Mouse (Mus musculus): ENCODE results near the gene Aamp. TPM values are rescaled to one million over a fixed set of nuclear protein-coding genes. Genes with fewer than 3 reads are reported as not detected.
A peak's percentile ranks its signal among the peaks of the same experiment; 100 is the strongest.
"Not testable (repeated sequence)": the region's sequence is repeated elsewhere in the genome, so short reads cannot be mapped to it uniquely, and the experiment has no call there.

Gene Aamp
- total RNA-seq (2021): 100 to 1,000 TPM; 140 to 143 TPM
- long read RNA-seq, experiment 1, transcript Aamp-202 (11 exons, 1,756 nt): minor isoform, 20 of 317 reads
- long read RNA-seq, experiment 1, transcript Aamp-201 (11 exons, 1,817 nt): major isoform, 252 of 317 reads
- long read RNA-seq, experiment 1, partial matches to known transcripts: 10 of 317 reads
- long read RNA-seq, experiment 1, other reads (novel, unspliced or antisense): 35 of 317 reads
- long read RNA-seq, experiment 2, transcript Aamp-201 (11 exons, 1,817 nt): major isoform, 149 of 204 reads
- long read RNA-seq, experiment 2, transcript Aamp-202 (11 exons, 1,756 nt): minor isoform, 7 of 204 reads
- long read RNA-seq, experiment 2, partial matches to known transcripts: 15 of 204 reads
- long read RNA-seq, experiment 2, other reads (novel, unspliced or antisense): 33 of 204 reads

GRCm38 (mm10) chr1:74284543-74285160 is at the start of gene Aamp, which contains the start of gene Pnkd:
Gene Aamp, minus strand, starts transcription at chr1:74284738.
Gene Pnkd, plus strand, starts transcription at chr1:74284930.
- intact Hi-C loops (cut with DNase I): loop anchor here (1.0 to 5.0 kb wide), 3 partner anchors 48 to 168 kb away; partner anchors contain the start of genes Arpc2 and Catip
- peak within 1 kb of the TSS; percentile 68 for H3K4me3 ChIP-seq
- TF ChIP-seq CTCF (IDR thresholded peaks at IDR 0.05): no peak; the same call in none of the 2 replicates
- H3K27ac ChIP-seq: peak within 1 kb of the TSS; percentile 91
- peak; percentile 99 to 100 for DNase-seq (ENCODE audit: extremely low spot score in 1 of 2, low spot score in 2 of 2)

- DNase-seq (ENCODE audit: extremely low spot score in 1 of 2, low spot score in 2 of 2): no peak
- TF ChIP-seq CTCF (IDR thresholded peaks at IDR 0.05): no peak
- H3K27ac ChIP-seq: peak overlapping the region; percentile 50
- intact Hi-C loops (cut with DNase I): no loop called here
- peak overlapping the region; percentile 54 for H3K4me3 ChIP-seq
These were observed 48.4 kb upstream of the Aamp start for GRCm38 (mm10) chr1:74332930-74333329.

GRCm38 (mm10) chr1:74332241-74332763 is 47.8 kb upstream of the Aamp start:
- Histone ChIP-seq H3K27ac (peak overlapping the region; percentile 50), H3K4me3 (peak overlapping the region; percentile 54)
- intact Hi-C loops (cut with DNase I): no loop called here
- TF ChIP-seq CTCF (IDR thresholded peaks at IDR 0.05): peak; percentile 50
- DNase-seq (ENCODE audit: extremely low spot score in 1 of 2, low spot score in 2 of 2): peak; percentile 96 to 97

- TF ChIP-seq CTCF (IDR thresholded peaks at IDR 0.05): no peak
- Histone ChIP-seq H3K27ac (peak overlapping the region; percentile 50; the same call in 1 of the 2 replicates), H3K4me3 (no peak overlapping the region)
- intact Hi-C loops (cut with DNase I): no loop called here
- no peak for DNase-seq (ENCODE audit: extremely low spot score in 1 of 2, low spot score in 2 of 2)
These were observed 46.6 kb upstream of the Aamp start for GRCm38 (mm10) chr1:74331046-74331681.

GRCm38 (mm10) chr1:74329899-74330431 is 45.4 kb upstream of the Aamp start:
- no peak for TF ChIP-seq CTCF (IDR thresholded peaks at IDR 0.05)
- no peak overlapping the region for H3K27ac ChIP-seq
- intact Hi-C loops (cut with DNase I): no loop called here

GRCm38 (mm10) chr1:74326916-74327315 is 42.4 kb upstream of the Aamp start:
- intact Hi-C loops (cut with DNase I); DNase-seq (ENCODE audit: extremely low spot score in 1 of 2, low spot score in 2 of 2): not testable (repeated sequence)

More at GRCm38 (mm10) chr1:74329899-74330431, 45.4 kb upstream of the Aamp start:
- DNase-seq (ENCODE audit: extremely low spot score in 1 of 2, low spot score in 2 of 2): no peak
- no peak overlapping the region for H3K4me3 ChIP-seq

GRCm38 (mm10) chr1:74321396-74321795 is 36.9 kb upstream of the Aamp start:
- intact Hi-C loops (cut with DNase I): no loop called here
- no peak for TF ChIP-seq CTCF (IDR thresholded peaks at IDR 0.05)
- no peak overlapping the region for H3K27ac ChIP-seq
- no peak overlapping the region for H3K4me3 ChIP-seq
- DNase-seq (ENCODE audit: extremely low spot score in 1 of 2, low spot score in 2 of 2): no peak

More at GRCm38 (mm10) chr1:74326916-74327315, 42.4 kb upstream of the Aamp start:
- TF ChIP-seq CTCF (IDR thresholded peaks at IDR 0.05): peak; percentile 20
- not testable (repeated sequence) for H3K4me3 ChIP-seq, H3K27ac ChIP-seq

- intact Hi-C loops (cut with DNase I): no loop called here
- H3K27ac ChIP-seq: no peak overlapping the region
- TF ChIP-seq CTCF (IDR thresholded peaks at IDR 0.05): no peak
- no peak overlapping the region for H3K4me3 ChIP-seq
- DNase-seq (ENCODE audit: extremely low spot score in 1 of 2, low spot score in 2 of 2): no peak
These were observed 34.2 kb upstream of the Aamp start for GRCm38 (mm10) chr1:74318711-74319110.

- no peak for DNase-seq (ENCODE audit: extremely low spot score in 1 of 2, low spot score in 2 of 2)
- intact Hi-C loops (cut with DNase I): no loop called here
- no peak overlapping the region for H3K4me3 ChIP-seq
- no peak overlapping the region for H3K27ac ChIP-seq
- TF ChIP-seq CTCF (IDR thresholded peaks at IDR 0.05): no peak
These were observed 31.7 kb upstream of the Aamp start for GRCm38 (mm10) chr1:74316114-74316827.

GRCm38 (mm10) chr1:74314796-74315195 is 30.3 kb upstream of the Aamp start:
- no peak for DNase-seq (ENCODE audit: extremely low spot score in 1 of 2, low spot score in 2 of 2)
- Histone ChIP-seq H3K27ac (no peak overlapping the region), H3K4me3 (no peak overlapping the region)
- TF ChIP-seq CTCF (IDR thresholded peaks at IDR 0.05): no peak
- intact Hi-C loops (cut with DNase I): no loop called here

Data from left cerebral cortex, adult 2 months (tissue).